Mouse (Mus musculus): Measurements from ENCODE around the gene Gcg. TPM values are rescaled to one million over a fixed set of nuclear protein-coding genes. Genes with fewer than 3 reads are reported as not detected.

The Gcg gene
- not detected in 2 replicates for polyA plus RNA-seq (2015; fragmentation: Nextera tagmentation; extraction: Ambion mirVana)

DNA sequence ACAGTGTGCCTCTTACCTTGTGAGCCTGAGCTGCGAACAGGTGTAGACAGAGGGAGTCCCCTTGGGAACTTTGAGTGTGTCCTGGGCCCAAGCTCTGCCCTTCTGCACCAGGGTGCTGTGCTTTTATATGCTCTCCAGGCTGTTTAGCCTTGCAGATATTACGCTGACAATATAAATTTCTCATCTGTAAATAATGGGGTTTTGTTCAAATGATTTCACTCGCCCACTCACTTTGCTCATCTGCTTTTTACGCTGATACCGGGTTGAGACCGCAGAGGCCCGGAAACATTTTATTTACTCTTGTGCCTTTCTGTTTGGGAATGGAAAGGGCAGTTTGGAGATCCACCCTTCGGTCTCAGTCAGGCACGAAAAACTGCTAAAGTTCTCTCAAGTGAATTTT lies at the start of gene Gcg:
TSS of gene Gcg (minus strand) at position 101 of the 400 bp plus-strand sequence.
- WGBS: 72% methylated on average over 9 of the region's 9 CpGs
- H3K9ac ChIP-seq (replicated peaks; ENCODE audit: low read depth): no peak within 1 kb of the TSS
- TF ChIP-seq EP300 (IDR thresholded peaks at IDR 0.05) (no peak), CTCF (IDR thresholded peaks at IDR 0.05) (no peak)
- H3K4me3 ChIP-seq (ENCODE audit: low read depth, low read length): no peak within 1 kb of the TSS
- no peaks in the 10 kb centered on the region for H3K4me1 ChIP-seq (ENCODE audit: insufficient read depth, low read depth, low read length)
- no peak within 1 kb of the TSS for H3K4me2 ChIP-seq (replicated peaks; ENCODE audit: low read depth, low read length)
- no peaks in the 10 kb centered on the region for H3K9me3 ChIP-seq (ENCODE audit: low read length)
- DNase-seq (ENCODE audit: low spot score) (no peak), ATAC-seq (no peak)
- no peaks in the 10 kb centered on the region for H3K27me3 ChIP-seq (replicated peaks; ENCODE audit: insufficient read depth, low read length)
- H3K36me3 ChIP-seq (ENCODE audit: insufficient read depth, low read length): no peaks in the 10 kb centered on the region
- H3K27ac ChIP-seq (ENCODE audit: low read length): no peak within 1 kb of the TSS

DNA sequence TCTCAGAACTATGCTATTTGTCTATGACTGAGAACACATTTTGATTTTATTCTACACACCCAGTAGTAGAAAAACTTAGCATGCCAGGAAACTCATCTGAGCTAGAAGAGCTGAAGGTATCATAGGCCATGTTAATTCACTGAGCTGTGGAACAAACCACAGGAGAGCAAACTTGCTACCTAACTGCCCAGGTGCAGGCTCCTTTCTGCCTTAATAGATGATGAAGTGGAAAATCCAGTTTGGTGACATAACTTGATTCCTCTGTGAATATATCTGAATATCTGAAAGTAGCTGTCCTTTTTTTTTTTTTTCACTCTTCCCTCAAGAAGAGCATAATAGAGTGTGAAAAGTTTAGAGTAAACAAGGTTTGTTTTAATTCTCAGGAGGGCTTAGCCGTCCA lies 47.6 kb upstream of the Gcg start:
- ATAC-seq: no peak
- H3K9ac ChIP-seq (replicated peaks; ENCODE audit: low read depth): no peak overlapping the region
- no peak overlapping the region for H3K4me2 ChIP-seq (replicated peaks; ENCODE audit: low read depth, low read length)
- WGBS: 19% methylated on average over 1 of the region's 1 CpGs
- no peaks in the 10 kb centered on the region for H3K27me3 ChIP-seq (replicated peaks; ENCODE audit: insufficient read depth, low read length)
- H3K4me1 ChIP-seq (ENCODE audit: insufficient read depth, low read depth, low read length): no peaks in the 10 kb centered on the region
- DNase-seq (ENCODE audit: low spot score): peak; percentile 6
- H3K27ac ChIP-seq (ENCODE audit: low read length): no peak overlapping the region
- no peaks in the 10 kb centered on the region for H3K36me3 ChIP-seq (ENCODE audit: insufficient read depth, low read length)
- no peak overlapping the region for H3K4me3 ChIP-seq (ENCODE audit: low read depth, low read length)
- no peaks in the 10 kb centered on the region for H3K9me3 ChIP-seq (ENCODE audit: low read length)
- no peak for TF ChIP-seq EP300 (IDR thresholded peaks at IDR 0.05)
- no peak for TF ChIP-seq CTCF (IDR thresholded peaks at IDR 0.05)

DNA sequence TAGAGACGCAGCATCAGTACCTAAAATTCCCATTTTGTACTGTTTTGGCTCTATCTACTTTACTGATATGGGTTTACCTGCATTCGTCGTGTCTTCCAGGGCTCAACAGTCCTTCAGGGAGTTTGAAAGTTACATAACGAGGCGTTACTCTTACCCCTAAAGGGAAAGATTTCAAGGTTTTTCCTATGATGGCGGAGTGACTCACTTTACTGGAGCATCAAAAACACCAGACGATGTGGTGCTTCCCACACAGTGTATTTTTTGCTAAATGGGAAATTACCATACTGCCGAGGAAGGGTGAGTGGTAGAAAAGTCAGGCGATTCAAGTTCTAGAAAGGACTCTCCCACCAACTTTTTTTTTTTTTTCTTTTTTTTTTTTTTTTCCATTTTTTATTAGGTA lies 42.9 kb upstream of the Gcg start:
- H3K4me3 ChIP-seq (ENCODE audit: low read depth, low read length): no peak overlapping the region
- no peaks in the 10 kb centered on the region for H3K4me1 ChIP-seq (ENCODE audit: insufficient read depth, low read depth, low read length)
- DNase-seq (ENCODE audit: low spot score): no peak
- H3K9me3 ChIP-seq (ENCODE audit: low read length): no peaks in the 10 kb centered on the region
- no peak overlapping the region for H3K4me2 ChIP-seq (replicated peaks; ENCODE audit: low read depth, low read length)
- no peak for ATAC-seq
- H3K9ac ChIP-seq (replicated peaks; ENCODE audit: low read depth): no peak overlapping the region
- H3K27ac ChIP-seq (ENCODE audit: low read length): no peak overlapping the region
- no peaks in the 10 kb centered on the region for H3K36me3 ChIP-seq (ENCODE audit: insufficient read depth, low read length)
- no peak for TF ChIP-seq CTCF (IDR thresholded peaks at IDR 0.05)
- TF ChIP-seq EP300 (IDR thresholded peaks at IDR 0.05): no peak
- 84% methylated on average over 9 of the region's 9 CpGs for WGBS
- no peaks in the 10 kb centered on the region for H3K27me3 ChIP-seq (replicated peaks; ENCODE audit: insufficient read depth, low read length)

DNA sequence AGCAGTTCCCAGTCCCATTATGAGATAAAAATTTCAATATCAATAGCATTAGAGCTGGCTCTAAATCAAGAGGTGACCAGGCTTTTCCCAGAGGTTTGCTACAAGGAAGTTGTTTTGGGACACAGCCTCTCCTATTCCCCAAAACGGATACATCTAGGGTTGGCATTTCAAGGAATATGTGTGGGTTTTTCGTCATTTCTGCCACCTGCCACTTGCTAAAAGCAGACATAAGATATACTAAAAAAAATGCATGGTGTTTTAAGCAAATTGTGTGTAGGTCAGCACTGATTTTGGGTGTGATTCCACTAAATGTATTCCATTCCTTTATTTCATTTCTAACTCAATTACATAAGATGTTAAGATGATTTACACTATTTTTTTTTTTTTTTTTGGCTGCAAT lies 34.3 kb upstream of the Gcg start:
- Histone ChIP-seq H3K9me3 (ENCODE audit: low read length) (no peaks in the 10 kb centered on the region), H3K4me2 (replicated peaks; ENCODE audit: low read depth, low read length) (no peak overlapping the region), H3K4me3 (ENCODE audit: low read depth, low read length) (no peak overlapping the region), H3K9ac (replicated peaks; ENCODE audit: low read depth) (no peak overlapping the region), H3K27ac (ENCODE audit: low read length) (no peak overlapping the region), H3K36me3 (ENCODE audit: insufficient read depth, low read length) (no peaks in the 10 kb centered on the region), H3K4me1 (ENCODE audit: insufficient read depth, low read depth, low read length) (no peaks in the 10 kb centered on the region), H3K27me3 (replicated peaks; ENCODE audit: insufficient read depth, low read length) (no peaks in the 10 kb centered on the region)
- TF ChIP-seq EP300 (IDR thresholded peaks at IDR 0.05): no peak
- TF ChIP-seq CTCF (IDR thresholded peaks at IDR 0.05): no peak
- WGBS: 82% methylated on average over 2 of the region's 2 CpGs
- ATAC-seq: no peak
- DNase-seq (ENCODE audit: low spot score): no peak

DNA sequence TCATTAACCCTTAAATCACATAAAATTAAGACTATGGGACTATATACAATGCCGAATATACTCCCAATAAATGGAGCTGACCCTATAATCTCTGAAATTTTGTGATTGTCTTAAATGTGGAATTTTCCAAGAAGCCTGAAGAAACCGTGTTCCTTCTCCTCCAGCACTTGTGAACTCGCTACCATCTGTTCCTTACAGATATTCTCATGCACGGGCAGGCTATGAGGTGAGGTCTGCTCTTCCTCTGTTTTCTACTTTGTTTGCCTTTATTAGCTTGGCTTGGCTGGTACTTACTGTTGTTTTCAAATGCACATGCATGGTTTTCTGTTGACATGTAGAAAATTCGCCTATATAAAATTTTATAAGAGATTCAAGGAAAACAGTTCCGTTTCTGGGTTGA lies 31.0 kb upstream of the Gcg start:
- DNase-seq (ENCODE audit: low spot score): no peak
- Histone ChIP-seq H3K9ac (replicated peaks; ENCODE audit: low read depth) (no peak overlapping the region), H3K36me3 (ENCODE audit: insufficient read depth, low read length) (no peaks in the 10 kb centered on the region), H3K9me3 (ENCODE audit: low read length) (no peaks in the 10 kb centered on the region), H3K4me2 (replicated peaks; ENCODE audit: low read depth, low read length) (no peak overlapping the region), H3K4me3 (ENCODE audit: low read depth, low read length) (no peak overlapping the region), H3K27ac (ENCODE audit: low read length) (no peak overlapping the region), H3K27me3 (replicated peaks; ENCODE audit: insufficient read depth, low read length) (no peaks in the 10 kb centered on the region), H3K4me1 (ENCODE audit: insufficient read depth, low read depth, low read length) (no peaks in the 10 kb centered on the region)
- 77% methylated on average over 6 of the region's 6 CpGs for WGBS
- no peak for ATAC-seq
- TF ChIP-seq CTCF (IDR thresholded peaks at IDR 0.05): no peak
- no peak for TF ChIP-seq EP300 (IDR thresholded peaks at IDR 0.05)

DNA sequence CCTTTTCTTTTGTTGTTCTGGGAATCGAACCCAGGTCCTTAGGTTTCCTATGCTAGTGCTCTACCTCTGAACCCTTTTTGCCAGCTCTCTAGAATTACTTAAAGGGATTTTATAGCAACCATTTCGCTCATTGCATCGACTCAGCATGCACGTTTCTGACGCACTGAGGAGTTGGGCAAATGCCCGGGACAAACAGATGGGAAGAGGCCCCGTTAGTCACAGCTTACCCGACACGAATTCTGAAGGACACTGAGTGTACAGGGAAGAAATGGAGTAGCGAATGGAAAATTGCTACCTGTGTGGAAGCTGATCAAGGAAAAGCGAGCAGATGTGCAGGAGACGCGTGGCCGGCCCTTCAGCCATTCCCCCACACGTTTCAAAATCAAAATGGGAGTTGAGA lies 30.0 kb upstream of the Gcg start:
- Histone ChIP-seq H3K4me2 (replicated peaks; ENCODE audit: low read depth, low read length) (no peak overlapping the region), H3K9ac (replicated peaks; ENCODE audit: low read depth) (no peak overlapping the region), H3K9me3 (ENCODE audit: low read length) (no peaks in the 10 kb centered on the region), H3K36me3 (ENCODE audit: insufficient read depth, low read length) (no peaks in the 10 kb centered on the region), H3K4me1 (ENCODE audit: insufficient read depth, low read depth, low read length) (no peaks in the 10 kb centered on the region), H3K27me3 (replicated peaks; ENCODE audit: insufficient read depth, low read length) (no peaks in the 10 kb centered on the region), H3K27ac (ENCODE audit: low read length) (no peak overlapping the region), H3K4me3 (ENCODE audit: low read depth, low read length) (no peak overlapping the region)
- ATAC-seq (no peak), DNase-seq (ENCODE audit: low spot score) (no peak)
- TF ChIP-seq CTCF (IDR thresholded peaks at IDR 0.05) (no peak), EP300 (IDR thresholded peaks at IDR 0.05) (no peak)
- WGBS: 88% methylated on average over 15 of the region's 15 CpGs

DNA sequence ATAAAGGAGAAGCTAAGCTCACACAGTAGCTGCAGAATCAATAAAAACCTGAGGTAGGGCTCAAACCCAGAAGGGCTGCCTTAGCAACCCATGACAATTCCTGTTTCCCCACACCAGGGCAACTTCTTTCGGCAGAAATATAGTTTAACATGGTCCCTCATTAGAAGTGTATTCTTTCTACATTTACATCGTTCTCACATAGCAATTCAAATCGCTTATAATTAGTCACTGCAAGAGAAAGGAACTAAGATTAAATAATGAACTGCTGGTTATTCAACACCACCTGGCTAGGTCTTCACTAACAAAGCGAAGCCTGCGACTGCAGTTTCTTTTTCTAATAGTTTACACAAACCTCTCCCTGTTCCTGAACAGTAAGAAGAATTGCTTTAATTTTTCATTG lies 23.7 kb upstream of the Gcg start:
- Histone ChIP-seq H3K4me3 (ENCODE audit: low read depth, low read length) (no peak overlapping the region), H3K9me3 (ENCODE audit: low read length) (no peaks in the 10 kb centered on the region), H3K9ac (replicated peaks; ENCODE audit: low read depth) (no peak overlapping the region), H3K27me3 (replicated peaks; ENCODE audit: insufficient read depth, low read length) (no peaks in the 10 kb centered on the region), H3K4me1 (ENCODE audit: insufficient read depth, low read depth, low read length) (no peaks in the 10 kb centered on the region), H3K27ac (ENCODE audit: low read length) (no peak overlapping the region), H3K4me2 (replicated peaks; ENCODE audit: low read depth, low read length) (no peak overlapping the region), H3K36me3 (ENCODE audit: insufficient read depth, low read length) (no peaks in the 10 kb centered on the region)
- TF ChIP-seq CTCF (IDR thresholded peaks at IDR 0.05) (no peak), EP300 (IDR thresholded peaks at IDR 0.05) (no peak)
- ATAC-seq: no peak
- no peak for DNase-seq (ENCODE audit: low spot score)
- WGBS: 54% methylated on average over 5 of the region's 5 CpGs
